Mouse (Mus musculus): ENCODE measurements around the gene Adig.

Adig gene

GRCm38 (mm10) chr2:158501836-158502812 lies at the start of gene Adig:
TSS of gene Adig (plus strand) at chr2:158502612.
- DNase-seq, result no peak

DNA sequence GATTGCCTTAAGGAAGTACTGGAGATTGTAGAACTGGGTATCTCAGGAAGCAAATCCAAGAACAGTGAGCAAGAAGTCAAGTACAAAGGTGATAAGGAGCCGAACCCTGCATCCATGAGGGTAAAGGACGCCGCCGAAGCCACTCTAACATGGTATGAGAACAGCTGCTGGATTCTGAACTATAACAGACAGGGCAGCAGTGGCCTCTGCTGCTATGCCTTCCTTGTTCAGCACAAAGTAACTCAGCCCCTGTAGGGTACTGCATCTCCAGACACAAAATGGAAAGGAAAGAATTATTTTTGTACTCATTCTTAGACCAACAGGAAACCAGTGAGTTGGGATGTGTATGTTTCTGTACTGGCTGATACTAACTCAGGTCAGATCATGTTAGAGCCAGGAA lies 46.0 kb upstream of the Adig start:
- no peak for DNase-seq

- no peak for DNase-seq
Observed at GRCm38 (mm10) chr2:158457610-158458009, 44.8 kb upstream of the Adig start.

- DNase-seq, result no peak
Observed at GRCm38 (mm10) chr2:158462450-158462849, 40.0 kb upstream of the Adig start.

GRCm38 (mm10) chr2:158474159-158474558 lies 28.3 kb upstream of the Adig start:
- DNase-seq, result no peak

DNA sequence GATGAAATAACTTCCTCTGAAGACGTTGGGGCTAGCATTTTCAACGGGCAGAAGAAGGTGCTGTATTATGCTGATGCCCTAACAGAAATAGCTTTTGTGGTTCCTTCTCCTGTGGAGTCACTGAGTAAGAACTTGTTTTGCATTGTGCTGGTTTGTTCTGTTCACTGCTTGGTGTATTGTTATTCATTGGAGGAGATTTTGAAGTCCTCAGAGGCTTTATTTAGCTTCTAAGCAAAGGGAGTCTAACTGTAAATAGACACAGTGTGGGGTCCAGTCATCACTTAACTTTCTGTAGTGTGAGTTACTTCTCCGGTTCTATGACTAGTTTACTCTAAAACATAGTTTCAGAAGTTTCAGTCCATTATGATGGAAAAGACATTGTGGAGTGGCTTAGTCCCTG lies 24.8 kb upstream of the Adig start:
- no peak for DNase-seq

- DNase-seq, result no peak
Observed at GRCm38 (mm10) chr2:158498457-158498856, 4.0 kb upstream of the Adig start.

DNA sequence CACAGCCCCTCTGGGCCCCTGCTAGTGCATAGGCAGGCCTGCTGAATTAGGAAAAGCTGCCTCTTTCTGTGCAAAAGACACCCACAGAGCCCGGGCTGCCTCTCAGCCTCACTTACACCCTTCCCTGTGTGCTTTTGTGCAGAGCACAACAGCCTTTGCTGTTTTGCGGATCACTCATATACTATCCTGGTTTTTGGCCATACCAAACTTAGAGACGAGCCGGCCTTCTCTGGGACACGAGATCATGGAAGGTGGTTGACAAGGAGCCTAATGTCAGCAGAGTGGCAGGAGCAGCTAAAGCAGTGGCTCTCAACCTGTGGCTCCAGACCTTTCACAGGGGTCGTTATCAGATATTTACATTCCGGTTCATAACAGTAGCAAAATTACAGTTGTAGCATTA lies 814 bp downstream of the Adig start:
- DNase-seq, result no peak

DNA sequence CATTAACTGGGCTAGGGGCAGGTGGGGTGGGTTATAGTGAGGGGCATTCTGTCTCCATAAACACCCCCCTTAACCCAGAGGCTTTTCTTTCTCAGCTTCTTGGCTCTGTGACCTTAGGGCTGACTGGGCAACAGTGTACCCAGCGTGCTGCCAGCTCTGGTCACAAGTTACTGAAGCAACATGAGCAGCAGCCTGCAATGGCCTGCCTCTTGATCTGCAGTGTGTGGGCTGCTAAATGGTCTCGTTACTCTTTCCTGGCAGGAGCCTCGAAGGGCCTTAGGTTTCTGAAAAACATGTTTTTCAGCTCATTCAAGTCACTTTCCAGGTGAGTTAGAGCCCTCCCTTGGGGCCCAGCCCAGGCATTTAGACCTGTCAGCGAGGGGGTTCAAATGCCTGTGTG lies 1.3 kb downstream of the Adig start:
- no peak for DNase-seq

- DNase-seq, result no peak
Observed at GRCm38 (mm10) chr2:158506475-158506874, 4.1 kb downstream of the Adig start.

DNA sequence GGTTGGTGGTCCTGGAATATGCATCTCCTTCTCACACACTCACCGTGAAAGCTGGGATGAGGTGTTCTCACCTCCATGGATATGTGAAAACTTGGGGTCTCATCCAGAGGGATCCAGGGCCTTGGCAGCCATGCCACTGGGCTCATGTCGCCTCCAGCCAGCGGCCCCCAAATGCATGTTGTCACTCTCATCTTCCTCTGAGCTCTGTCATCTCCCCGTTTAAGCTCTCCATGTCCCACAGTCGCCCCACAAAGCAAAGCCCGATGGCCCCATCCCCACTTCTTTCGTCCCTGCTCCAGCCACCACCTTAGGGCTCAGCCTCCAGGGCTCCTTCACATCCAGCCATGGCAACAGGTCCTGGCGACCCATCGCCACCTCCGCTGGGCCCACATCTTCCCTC lies 4.6 kb downstream of the Adig start:
- DNase-seq, result no peak

DNA sequence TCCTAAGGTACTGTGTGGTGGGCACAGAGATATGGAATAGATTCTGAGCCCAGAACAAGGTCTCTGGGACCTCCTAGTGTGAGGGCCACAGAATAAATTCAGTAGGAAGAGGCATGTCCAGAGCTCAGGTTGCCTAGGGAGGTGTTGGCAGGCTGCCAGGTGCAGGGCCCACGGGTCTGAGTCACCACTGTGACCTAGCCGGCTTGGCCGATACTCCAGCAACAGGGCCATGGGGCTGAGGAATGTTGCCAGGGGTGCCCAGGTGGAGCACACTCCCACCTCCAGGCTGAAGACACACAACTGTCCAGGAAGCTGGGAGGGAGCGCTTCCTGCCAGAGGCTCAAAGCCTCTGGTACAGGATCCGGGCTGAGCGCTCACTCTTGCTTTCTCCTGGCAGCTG lies 8.3 kb downstream of the Adig start:
- DNase-seq, result peak; percentile 10

- no peak for DNase-seq
Observed at GRCm38 (mm10) chr2:158512528-158512927, 10.1 kb downstream of the Adig start, which contains the start of gene Arhgap40. TSS of gene Arhgap40 (plus strand) at chr2:158512796.

GRCm38 (mm10) chr2:158513821-158514336 lies 11.5 kb downstream of the Adig start:
- DNase-seq, result no peak

DNA sequence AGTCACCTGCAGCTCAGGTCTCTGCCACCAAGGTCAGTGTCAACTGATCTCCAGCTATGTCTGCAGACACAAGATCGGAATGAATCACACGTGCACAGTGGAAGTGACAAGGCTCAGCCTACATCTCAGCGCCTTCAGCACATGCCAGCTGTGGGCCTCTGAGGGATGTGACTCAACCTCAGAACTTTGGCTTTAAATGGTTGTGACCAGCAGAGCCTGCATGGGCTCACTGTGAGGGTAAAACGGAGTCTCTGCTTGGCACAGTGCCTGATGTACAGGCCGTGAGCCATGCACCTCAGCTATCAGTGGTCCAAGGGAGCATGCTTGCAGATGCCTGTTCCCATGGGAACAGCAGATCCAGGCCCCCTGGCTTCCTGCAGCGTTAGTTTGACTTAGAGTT lies 16.2 kb downstream of the Adig start:
- DNase-seq, result no peak

DNA sequence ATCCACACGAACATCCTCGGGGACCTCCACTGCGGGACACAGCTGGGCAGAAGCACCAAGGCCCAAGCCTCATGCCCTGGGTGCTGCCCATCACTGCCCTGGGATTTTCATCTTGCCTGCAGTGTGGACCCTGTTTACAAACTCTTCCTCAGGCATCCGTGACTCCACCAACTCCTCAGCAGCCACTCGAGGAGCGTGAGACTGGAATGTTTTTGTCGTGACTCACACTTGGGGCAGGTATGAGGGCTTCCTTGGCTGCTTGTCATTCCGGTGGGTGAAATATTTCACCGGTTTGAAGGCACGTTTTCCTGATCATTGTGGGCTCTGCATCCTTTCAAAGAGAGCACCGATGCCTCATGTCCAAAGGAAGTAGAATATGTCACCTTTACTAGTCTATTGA lies 16.7 kb downstream of the Adig start:
- DNase-seq, result no peak

DNA sequence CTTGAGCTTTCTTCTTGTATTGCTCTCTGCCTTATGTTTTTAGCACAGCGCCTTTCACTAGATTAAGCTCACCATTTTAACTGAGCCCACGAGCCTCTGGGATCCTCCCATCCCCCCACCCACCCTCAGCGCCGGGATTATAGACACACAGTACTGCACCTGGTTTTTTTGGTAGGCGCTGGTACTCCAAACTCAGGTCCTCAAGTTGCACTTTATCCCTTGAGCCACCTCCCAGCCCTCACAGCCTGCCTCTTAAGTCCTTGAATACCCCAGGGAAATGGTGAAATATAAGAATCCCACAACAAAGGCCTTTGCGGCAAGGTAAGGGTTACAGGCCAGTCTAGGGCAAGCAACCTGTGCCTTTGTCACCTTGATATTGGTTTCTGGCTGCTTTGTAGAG lies 17.4 kb downstream of the Adig start:
- no peak for DNase-seq

- no peak for DNase-seq
Observed at GRCm38 (mm10) chr2:158523060-158523459, 20.6 kb downstream of the Adig start.

GRCm38 (mm10) chr2:158524129-158524860 lies 21.9 kb downstream of the Adig start:
- no peak for DNase-seq

DNA sequence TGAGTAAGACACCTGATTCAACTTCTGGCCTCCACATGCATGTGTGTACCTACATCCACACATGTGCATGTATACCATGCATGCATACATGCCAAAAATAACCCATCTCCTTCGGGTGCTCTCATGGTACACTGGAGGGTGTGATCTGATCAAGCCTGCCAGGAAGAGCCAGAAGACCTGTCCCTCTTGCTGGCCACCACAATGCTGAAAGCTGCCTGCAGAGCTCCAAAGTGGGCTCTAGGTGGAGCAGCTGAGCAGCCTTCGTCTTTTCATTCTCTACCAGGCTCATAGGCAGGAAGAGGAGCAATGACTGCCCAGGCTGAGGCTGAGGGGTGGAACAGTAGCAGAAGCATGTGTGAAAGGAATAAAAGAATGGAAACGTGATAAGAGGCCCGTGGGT lies 31.7 kb downstream of the Adig start:
- peak; percentile 50 for DNase-seq

DNA sequence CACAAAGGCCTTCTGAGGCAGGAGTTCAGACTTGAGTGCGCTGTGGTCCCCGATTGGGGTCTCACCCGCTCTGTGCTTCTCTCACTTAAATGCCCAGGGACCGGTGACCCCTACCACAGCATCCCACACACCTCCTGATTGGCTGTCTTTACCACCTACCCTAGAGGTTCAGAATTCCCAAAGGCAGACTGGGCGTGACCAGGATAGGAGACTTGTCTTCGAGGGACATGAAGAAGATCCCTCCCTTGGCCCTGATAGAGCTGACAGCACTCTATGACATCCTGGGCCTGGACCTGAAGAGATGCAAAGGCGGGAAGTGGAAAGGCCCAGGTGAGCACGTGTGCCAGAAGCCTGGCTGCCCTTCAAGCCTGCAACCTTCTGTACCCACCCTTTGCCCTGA lies 32.1 kb downstream of the Adig start:
- no peak for DNase-seq

- peak; percentile 48 for DNase-seq
Observed at GRCm38 (mm10) chr2:158539433-158540305, 37.3 kb downstream of the Adig start.

DNA sequence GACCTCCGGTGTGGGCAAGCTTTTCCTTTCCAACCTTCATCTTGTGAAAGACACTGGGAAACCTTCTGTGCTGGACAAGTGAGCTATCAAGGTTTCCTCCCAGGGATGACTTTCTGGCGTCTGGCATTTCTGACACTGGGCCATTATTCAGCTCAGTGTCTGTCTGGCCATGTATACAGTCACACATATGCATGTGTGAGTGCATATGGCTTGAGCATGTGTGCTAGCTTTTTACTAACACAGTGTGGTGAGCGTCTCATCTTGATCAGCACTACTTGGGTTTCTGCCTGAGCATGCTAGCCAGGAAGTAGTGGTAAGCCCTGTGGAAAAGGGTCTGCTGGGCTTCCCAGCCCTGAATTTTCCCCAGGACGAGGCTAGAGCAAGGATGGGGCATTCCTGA lies 38.9 kb downstream of the Adig start:
- DNase-seq, result no peak
